8 mouse cellular contexts compared by ENCODE assay signal in the genomic region with DNA sequence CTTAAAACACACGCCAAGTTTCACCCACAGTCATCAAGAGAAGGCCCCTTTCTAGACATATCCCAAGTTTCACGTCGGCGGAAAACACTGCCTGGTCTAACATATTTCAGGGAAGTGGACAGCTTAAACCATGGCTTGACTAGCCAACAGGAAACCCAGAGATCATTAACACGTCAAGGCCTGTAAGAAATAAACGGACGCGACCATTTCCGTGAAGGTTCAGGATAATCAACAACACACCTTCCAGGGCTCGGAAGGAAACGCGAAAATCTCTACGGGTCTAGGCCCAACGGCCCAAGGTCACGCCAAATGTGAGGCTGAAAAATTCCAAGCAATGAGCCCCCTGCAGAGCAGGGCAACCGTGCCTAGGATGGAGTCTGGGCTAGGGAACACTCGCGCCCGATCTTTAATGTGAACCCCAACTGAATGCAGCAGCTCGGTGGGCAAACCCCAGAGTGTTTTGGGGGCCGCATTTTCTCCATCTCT. TPM values are rescaled to one million over a fixed set of nuclear protein-coding genes. Genes with fewer than 3 reads are reported as not detected.
DNase-seq lines count a peak whose midpoint lies in the region; ATAC-seq and TF ChIP-seq lines count a peak whose summit lies in the region.

No protein-coding gene starts in this region.

- H3K4me3 ChIP-seq in hindbrain, embryonic 16.5 days (ENCODE audit: low read length), result peak overlapping the region; percentile 55
- peak overlapping the region; percentile 82 for H3K4me3 ChIP-seq in limb, embryonic 12.5 days (replicated peaks)
- peak overlapping the region; percentile 90 for H3K4me3 ChIP-seq in midbrain, embryonic 15.5 days
- H3K4me3 ChIP-seq in testis, adult 2 months (ENCODE audit: control insufficient read depth, low read depth, low read length), result peak overlapping the region; percentile 96

- H3K27ac ChIP-seq in hindbrain, embryonic 16.5 days (ENCODE audit: low read depth, low read length), result peak overlapping the region; percentile 97
- H3K27ac ChIP-seq in limb, embryonic 12.5 days, result peak overlapping the region; percentile 100
- peak overlapping the region; percentile 100 for H3K27ac ChIP-seq in midbrain, embryonic 15.5 days
- H3K27ac ChIP-seq in testis, adult 2 months (ENCODE audit: control insufficient read depth, insufficient read depth, low read depth, low read length), result peak overlapping the region; percentile 99

- H3K9me3 ChIP-seq in hindbrain, embryonic 16.5 days (ENCODE audit: control insufficient read depth, low read length), result no peaks in the 10 kb centered on the region
- H3K9me3 ChIP-seq in limb, embryonic 12.5 days, result no peaks in the 10 kb centered on the region
- H3K9me3 ChIP-seq in midbrain, embryonic 15.5 days, result no peaks in the 10 kb centered on the region

- TF ChIP-seq POLR2A in testis, adult 2 months (IDR thresholded peaks at IDR 0.05; ENCODE audit: control insufficient read depth, low read depth, low read length), result peak; percentile 37; the same call in 1 of the 2 replicates

- no peaks in the 10 kb centered on the region for H3K36me3 ChIP-seq in hindbrain, embryonic 16.5 days (ENCODE audit: control insufficient read depth, insufficient read depth, low read length)
- no peaks in the 10 kb centered on the region; the same call in 1 of the 2 replicates for H3K36me3 ChIP-seq in limb, embryonic 12.5 days
- no peaks in the 10 kb centered on the region for H3K36me3 ChIP-seq in midbrain, embryonic 15.5 days (replicated peaks)
- no peaks in the 10 kb centered on the region for H3K36me3 ChIP-seq in testis, adult 2 months (ENCODE audit: control insufficient read depth, insufficient read depth, low read length)

- peak overlapping the region; percentile 83 for H3K9ac ChIP-seq in hindbrain, embryonic 16.5 days (ENCODE audit: low read depth, low read length)
- peak overlapping the region; percentile 97 for H3K9ac ChIP-seq in limb, embryonic 12.5 days (replicated peaks)
- peak overlapping the region; percentile 90 for H3K9ac ChIP-seq in midbrain, embryonic 15.5 days

- H3K4me1 ChIP-seq in hindbrain, embryonic 16.5 days (ENCODE audit: control insufficient read depth, insufficient read depth, low read depth, low read length), result peaks cover 22% of the 10 kb centered on the region
- peaks cover 11% of the 10 kb centered on the region for H3K4me1 ChIP-seq in limb, embryonic 12.5 days (replicated peaks)
- peaks cover 34% of the 10 kb centered on the region for H3K4me1 ChIP-seq in midbrain, embryonic 15.5 days
- no peaks in the 10 kb centered on the region; the same call in 1 of the 2 replicates for H3K4me1 ChIP-seq in testis, adult 2 months (ENCODE audit: control insufficient read depth, insufficient read depth, low read length)

- no peaks in the 10 kb centered on the region for H3K27me3 ChIP-seq in hindbrain, embryonic 16.5 days (replicated peaks; ENCODE audit: control insufficient read depth, insufficient read depth, low read length)
- no peaks in the 10 kb centered on the region for H3K27me3 ChIP-seq in limb, embryonic 12.5 days
- H3K27me3 ChIP-seq in midbrain, embryonic 15.5 days (replicated peaks), result no peaks in the 10 kb centered on the region
- H3K27me3 ChIP-seq in testis, adult 2 months (ENCODE audit: control insufficient read depth, insufficient read depth, low read length), result no peaks in the 10 kb centered on the region

- TF ChIP-seq CTCF in testis, adult 2 months (IDR thresholded peaks at IDR 0.05; ENCODE audit: control insufficient read depth, insufficient read depth, insufficient replicate concordance, low read depth, low read length), result no peak

- under 1% methylated on average over 21 of the region's 21 CpGs for WGBS in hindbrain, embryonic 16.5 days
- WGBS in limb, embryonic 12.5 days, result under 1% methylated on average over 21 of the region's 21 CpGs
- WGBS in midbrain, embryonic 15.5 days, result under 1% methylated on average over 21 of the region's 21 CpGs

- ATAC-seq in hindbrain, embryonic 16.5 days, result peak; percentile 7
- no peak for ATAC-seq in limb, embryonic 12.5 days (ENCODE audit: insufficient number of reproducible peaks, insufficient read depth, low FRiP score, low TSS enrichment, low read depth)
- ATAC-seq in midbrain, embryonic 15.5 days (replicated peaks), result peak; percentile 4

- peak overlapping the region; percentile 74 for H3K4me2 ChIP-seq in hindbrain, embryonic 16.5 days (ENCODE audit: low read length)
- H3K4me2 ChIP-seq in limb, embryonic 12.5 days, result peak overlapping the region; percentile 67
- peak overlapping the region; percentile 63 for H3K4me2 ChIP-seq in midbrain, embryonic 15.5 days

- DNase-seq in ovary, postnatal 10 days (ENCODE audit: low spot score), result peak; percentile 36
- DNase-seq in ovary, adult 18-20 months (ENCODE audit: low spot score), result no peak
- peak; percentile 67 for DNase-seq in cerebellum, adult 8-10 months
- peak; percentile 77 for DNase-seq in forelimb bud, embryonic 11.5 days (ENCODE audit: low read depth, low spot score)

RNA-seq across cellular contexts. Expression of a gene that starts 0.6 kb away (rescaled TPM):
- 17.6 and 18.7 TPM in 2 replicates for polyA plus RNA-seq in hindbrain, embryonic 16.5 days (2015; fragmentation: Nextera tagmentation; extraction: Ambion mirVana)
- polyA plus RNA-seq in limb, embryonic 12.5 days (2016; fragmentation: Nextera tagmentation; extraction: Ambion mirVana), result 26.5 and 27.8 TPM in 2 replicates
- 22.8 and 25.2 TPM in 2 replicates for polyA plus RNA-seq in midbrain, embryonic 15.5 days (2015; fragmentation: Nextera tagmentation; extraction: Ambion mirVana)
- 18.4 and 18.6 TPM in 2 replicates for polyA plus RNA-seq in testis, adult 2 months (2012; rRNA removed)

RNA-seq across cellular contexts. Expression of a gene that starts 37.6 kb away (rescaled TPM):
- 30.8 and 35.6 TPM in 2 replicates for polyA plus RNA-seq in hindbrain, embryonic 16.5 days (2015; fragmentation: Nextera tagmentation; extraction: Ambion mirVana)
- 74.9 and 75.7 TPM in 2 replicates for polyA plus RNA-seq in limb, embryonic 12.5 days (2016; fragmentation: Nextera tagmentation; extraction: Ambion mirVana)
- polyA plus RNA-seq in midbrain, embryonic 15.5 days (2015; fragmentation: Nextera tagmentation; extraction: Ambion mirVana), result 40.0 and 40.6 TPM in 2 replicates
- 14.9 and 15.5 TPM in 2 replicates for polyA plus RNA-seq in testis, adult 2 months (2012; rRNA removed)

RNA-seq across cellular contexts. Expression of a gene that starts 53.2 kb away (rescaled TPM):
- polyA plus RNA-seq in hindbrain, embryonic 16.5 days (2015; fragmentation: Nextera tagmentation; extraction: Ambion mirVana), result 251 and 276 TPM in 2 replicates
- polyA plus RNA-seq in limb, embryonic 12.5 days (2016; fragmentation: Nextera tagmentation; extraction: Ambion mirVana), result 344 and 355 TPM in 2 replicates
- 252 and 260 TPM in 2 replicates for polyA plus RNA-seq in midbrain, embryonic 15.5 days (2015; fragmentation: Nextera tagmentation; extraction: Ambion mirVana)
- 30.5 and 40.4 TPM in 2 replicates for polyA plus RNA-seq in testis, adult 2 months (2012; rRNA removed)

RNA-seq across cellular contexts. Expression of a gene that starts 58.1 kb away (rescaled TPM):
- polyA plus RNA-seq in hindbrain, embryonic 16.5 days (2015; fragmentation: Nextera tagmentation; extraction: Ambion mirVana), result 50.1 and 50.8 TPM in 2 replicates
- polyA plus RNA-seq in limb, embryonic 12.5 days (2016; fragmentation: Nextera tagmentation; extraction: Ambion mirVana), result 56.9 and 60.5 TPM in 2 replicates
- polyA plus RNA-seq in midbrain, embryonic 15.5 days (2015; fragmentation: Nextera tagmentation; extraction: Ambion mirVana), result 49.2 and 51.1 TPM in 2 replicates
- 24.7 and 25.7 TPM in 2 replicates for polyA plus RNA-seq in testis, adult 2 months (2012; rRNA removed)
